Mouse (Mus musculus) thymus, adult 2 months (tissue): ENCODE measurements around the gene Arhgap27.

Experiments
- CTCF ChIP-seq: fragments of 200-500 bp; IDR thresholded peaks from 2 replicates; pipeline ENCODE4 v1.5.1; 2012; ENCODE audit warnings: mild to moderate bottlenecking, control low read depth, low read length, moderate library complexity, borderline replicate concordance; ENCODE audit not compliant: control insufficient read depth, poor library complexity, insufficient read depth; ENCODE audit errors: extremely low read depth
- POLR2A ChIP-seq: fragments of 200-500 bp; IDR thresholded peaks from 2 replicates; pipeline ENCODE4 v1.6.1; 2012; ENCODE audit warnings: mild to moderate bottlenecking, low read length, control low read depth, moderate library complexity; ENCODE audit not compliant: control insufficient read depth, poor library complexity, insufficient read depth; ENCODE audit errors: extremely low read depth

DNA sequence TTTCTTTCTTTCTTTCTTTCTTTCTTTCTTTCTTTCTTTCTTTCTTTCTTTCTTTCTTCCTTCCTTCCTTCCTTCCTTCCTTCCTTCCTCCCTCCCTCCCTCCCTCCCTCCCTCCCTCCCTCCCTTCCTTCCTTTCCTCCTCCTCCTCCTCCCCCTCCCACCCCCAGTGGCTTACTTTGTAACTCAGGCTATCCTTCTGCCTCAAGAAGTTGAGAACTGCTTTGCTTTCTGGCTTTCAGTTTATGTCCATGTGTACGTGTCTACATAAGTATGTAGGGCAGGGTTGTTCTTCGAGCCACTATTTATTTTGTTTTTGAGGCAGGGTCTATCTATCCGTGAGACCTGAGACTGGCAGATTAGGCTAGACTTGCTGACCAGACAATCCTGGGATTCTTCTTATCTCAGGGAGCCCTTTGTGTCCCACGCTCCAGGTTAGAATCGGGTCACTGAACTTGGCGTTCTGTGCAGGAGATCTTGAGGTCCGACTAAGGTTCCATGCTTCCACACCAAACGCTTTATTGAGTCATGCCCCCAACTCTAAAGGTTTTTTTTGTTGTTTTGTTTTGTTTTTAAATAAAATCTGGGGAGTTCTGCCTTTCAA, 50.7 kb downstream of the Arhgap27 start:
- TF ChIP-seq CTCF (no peak), POLR2A (no peak)
